In genomic region chr2:161338953-161339326, GRCm38 (mm10) we compare ENCODE assay signal across 11 mouse cellular contexts.
DNase-seq lines count a peak whose midpoint lies in the region; ATAC-seq and TF ChIP-seq lines count a peak whose summit lies in the region.
"Had no signal": no experiment of that assay in that cellular context is flagged by ENCODE, and none has a peak within 500 bp of the region (broad histone marks: within the 10 kb centered on the region; RNA-seq: fewer than 3 reads in every experiment).

No protein-coding gene starts in this region.

- peak; percentile 12; the same call in 1 of the 2 replicates for TF ChIP-seq CTCF in heart, adult 2 months (IDR thresholded peaks at IDR 0.05)

- H3K4me2 ChIP-seq in heart, embryonic 12.5 days, result no peak overlapping the region
- H3K4me2 ChIP-seq in forebrain, embryonic 13.5 days, result peak overlapping the region; percentile 18
- peak overlapping the region; percentile 23; the same call in 1 of the 2 replicates for H3K4me2 ChIP-seq in midbrain, embryonic 11.5 days
- H3K4me2 ChIP-seq in kidney, embryonic 15.5 days, result no peak overlapping the region
- H3K4me2 ChIP-seq: limb, embryonic 15.5 days had no signal

- no peak overlapping the region for H3K9ac ChIP-seq in heart, adult 2 months (ENCODE audit: low read depth, low read length)
- no peak overlapping the region for H3K9ac ChIP-seq in heart, embryonic 12.5 days
- H3K9ac ChIP-seq in forebrain, embryonic 13.5 days, result 0 out of 2 replicates have a peak overlapping the region, but pooled peaks have one; percentile 28
- H3K9ac ChIP-seq in midbrain, embryonic 11.5 days (ENCODE audit: low read length), result 0 out of 2 replicates have a peak overlapping the region, but pooled peaks have one; percentile 3
- no peak overlapping the region for H3K9ac ChIP-seq in kidney, embryonic 15.5 days
- H3K9ac ChIP-seq: limb, embryonic 15.5 days had no signal

- no peak for ATAC-seq in heart, embryonic 12.5 days (ENCODE audit: insufficient number of reproducible peaks, low FRiP score)
- ATAC-seq in forebrain, embryonic 13.5 days, result no peak
- peak; percentile 40 for ATAC-seq in midbrain, embryonic 11.5 days (ENCODE audit: low FRiP score)
- no peak for ATAC-seq in kidney, embryonic 15.5 days (replicated peaks; ENCODE audit: low FRiP score)

- H3K4me3 ChIP-seq in heart, adult 2 months, result no peak overlapping the region
- no peak overlapping the region for H3K4me3 ChIP-seq in heart, embryonic 12.5 days
- no peak overlapping the region for H3K4me3 ChIP-seq in forebrain, embryonic 13.5 days
- H3K4me3 ChIP-seq in midbrain, embryonic 11.5 days (ENCODE audit: low read depth, low read length), result no peak overlapping the region
- no peak overlapping the region for H3K4me3 ChIP-seq in kidney, embryonic 15.5 days (replicated peaks)
- H3K4me3 ChIP-seq: heart, embryonic 10.5 days; limb, embryonic 15.5 days had no signal

- TF ChIP-seq POLR2A in heart, adult 2 months (IDR thresholded peaks at IDR 0.05; ENCODE audit: insufficient read depth, low read depth, low read length), result no peak

- DNase-seq in heart, adult 2 months, result no peak
- DNase-seq in ZHBTc4 (ENCODE audit: low read depth, low spot score), result peak; percentile 43
- no peak for DNase-seq in midbrain, embryonic 11.5 days (ENCODE audit: low spot score, missing footprints)
- no peak for DNase-seq in adrenal gland, postnatal 10 days
- no peak for DNase-seq in heart, postnatal 25 days (ENCODE audit: low spot score)
- DNase-seq: thymus, adult 2 months had no signal

- no peak overlapping the region for H3K27ac ChIP-seq in heart, adult 2 months
- H3K27ac ChIP-seq in heart, embryonic 12.5 days (ENCODE audit: poor library complexity, severe bottlenecking), result no peak overlapping the region
- peak overlapping the region; percentile 68 for H3K27ac ChIP-seq in forebrain, embryonic 13.5 days
- H3K27ac ChIP-seq in midbrain, embryonic 11.5 days (ENCODE audit: low read depth, low read length), result peak overlapping the region; percentile 57
- no peak overlapping the region for H3K27ac ChIP-seq in kidney, embryonic 15.5 days
- H3K27ac ChIP-seq: limb, embryonic 15.5 days had no signal

- intact Hi-C loops in heart, adult 2 months (cut with DNase I), result no loop called here
- intact Hi-C loops in heart, postnatal 25 days (cut with DNase I), result no loop called here

- H3K9me3 ChIP-seq in heart, embryonic 12.5 days (replicated peaks), result no peaks in the 10 kb centered on the region
- no peaks in the 10 kb centered on the region for H3K9me3 ChIP-seq in forebrain, embryonic 13.5 days (replicated peaks)
- H3K9me3 ChIP-seq in midbrain, embryonic 11.5 days (ENCODE audit: control insufficient read depth, low read length), result no peaks in the 10 kb centered on the region
- no peaks in the 10 kb centered on the region for H3K9me3 ChIP-seq in kidney, embryonic 15.5 days (replicated peaks)
- H3K9me3 ChIP-seq: heart, embryonic 10.5 days; limb, embryonic 15.5 days had no signal

- TF ChIP-seq EP300 in heart, adult 2 months (IDR thresholded peaks at IDR 0.05; ENCODE audit: insufficient read depth, low read depth, low read length), result no peak

- H3K27me3 ChIP-seq in heart, adult 2 months (ENCODE audit: control insufficient read depth, insufficient read depth, low read length), result no peaks in the 10 kb centered on the region
- peaks cover 7% of the 10 kb centered on the region for H3K27me3 ChIP-seq in heart, embryonic 12.5 days (replicated peaks)
- peaks cover 9% of the 10 kb centered on the region; the same call in 1 of the 2 replicates for H3K27me3 ChIP-seq in forebrain, embryonic 13.5 days
- H3K27me3 ChIP-seq in midbrain, embryonic 11.5 days (ENCODE audit: control insufficient read depth, insufficient read depth, low read length), result peaks cover 3% of the 10 kb centered on the region; the same call in 1 of the 2 replicates
- peaks cover 12% of the 10 kb centered on the region; the same call in 1 of the 2 replicates for H3K27me3 ChIP-seq in kidney, embryonic 15.5 days
- H3K27me3 ChIP-seq: limb, embryonic 15.5 days had no signal

- H3K36me3 ChIP-seq in heart, adult 2 months (ENCODE audit: control insufficient read depth, insufficient read depth, low read length), result no peaks in the 10 kb centered on the region
- H3K36me3 ChIP-seq in heart, embryonic 12.5 days, result no peaks in the 10 kb centered on the region
- H3K36me3 ChIP-seq in forebrain, embryonic 13.5 days (ENCODE audit: poor library complexity, severe bottlenecking), result no peaks in the 10 kb centered on the region
- H3K36me3 ChIP-seq in midbrain, embryonic 11.5 days (ENCODE audit: control insufficient read depth, insufficient read depth, low read length), result no peaks in the 10 kb centered on the region
- no peaks in the 10 kb centered on the region for H3K36me3 ChIP-seq in kidney, embryonic 15.5 days
- H3K36me3 ChIP-seq: heart, embryonic 10.5 days; limb, embryonic 15.5 days had no signal

- no peaks in the 10 kb centered on the region for H3K79me2 ChIP-seq in heart, adult 2 months (replicated peaks; ENCODE audit: control insufficient read depth, insufficient read depth, low read length)

- peaks cover 4% of the 10 kb centered on the region; the same call in 1 of the 2 replicates for H3K4me1 ChIP-seq in heart, adult 2 months (ENCODE audit: control insufficient read depth, insufficient read depth, low read length)
- H3K4me1 ChIP-seq in heart, embryonic 12.5 days (replicated peaks), result peaks cover 10% of the 10 kb centered on the region
- peaks cover 45% of the 10 kb centered on the region for H3K4me1 ChIP-seq in forebrain, embryonic 13.5 days
- peaks cover 32% of the 10 kb centered on the region for H3K4me1 ChIP-seq in midbrain, embryonic 11.5 days (ENCODE audit: control insufficient read depth, insufficient read depth, low read length)
- H3K4me1 ChIP-seq in kidney, embryonic 15.5 days, result peaks cover 12% of the 10 kb centered on the region

- 17% methylated on average over 3 of the region's 3 CpGs for WGBS in heart, adult 2 months
- WGBS in heart, embryonic 12.5 days, result 12% methylated on average over 3 of the region's 3 CpGs
- 3% methylated on average over 3 of the region's 3 CpGs for WGBS in forebrain, embryonic 13.5 days
- 3% methylated on average over 3 of the region's 3 CpGs for WGBS in midbrain, embryonic 11.5 days
- 20% methylated on average over 3 of the region's 3 CpGs for WGBS in kidney, embryonic 15.5 days

Comparison
In these comparisons a context has a peak if more than half of its experiments do, and no peak if none do; other contexts are left out.
1. H3K27ac ChIP-seq: peak in forebrain, embryonic 13.5 days (single experiment) and midbrain, embryonic 11.5 days (single experiment); none in heart, adult 2 months (single experiment), heart, embryonic 12.5 days (single experiment) and kidney, embryonic 15.5 days (single experiment).
2. H3K9ac ChIP-seq: peak in forebrain, embryonic 13.5 days (single experiment) and midbrain, embryonic 11.5 days (single experiment); none in heart, adult 2 months (single experiment), heart, embryonic 12.5 days (single experiment) and kidney, embryonic 15.5 days (single experiment).
3. H3K4me2 ChIP-seq: peak in forebrain, embryonic 13.5 days (single experiment) and midbrain, embryonic 11.5 days (single experiment); none in heart, embryonic 12.5 days (single experiment) and kidney, embryonic 15.5 days (single experiment).